Mouse (Mus musculus) T-cell, adult 2 months (primary cell): ENCODE data around the gene Cdc42se1.
"Not testable (repeated sequence)": the region's sequence is repeated elsewhere in the genome, so short reads cannot be mapped to it uniquely, and the experiment has no call there.

Experiments used
- DNase-seq: peaks from one replicate; pipeline ENCODE4 v3.0.0; 2022; ENCODE audit warnings: low spot score

The Cdc42se1 gene

GRCm38 (mm10) chr3:95228148-95228893 is at the start of gene Cdc42se1:
Gene Cdc42se1, plus strand, starts transcription at chr3:95228732.
- peak; percentile 86 for DNase-seq

- no peak for DNase-seq
These were observed 49.6 kb upstream of the Cdc42se1 start for GRCm38 (mm10) chr3:95178948-95179347.

GRCm38 (mm10) chr3:95179890-95180289 is 48.6 kb upstream of the Cdc42se1 start:
- DNase-seq, result no peak

- no peak for DNase-seq
These were observed 46.7 kb upstream of the Cdc42se1 start for GRCm38 (mm10) chr3:95181841-95182240.

GRCm38 (mm10) chr3:95184796-95185577 is 43.5 kb upstream of the Cdc42se1 start:
- peak; percentile 12 for DNase-seq

GRCm38 (mm10) chr3:95186100-95186499 is 42.4 kb upstream of the Cdc42se1 start:
- DNase-seq, result no peak

- no peak for DNase-seq
These were observed 41.6 kb upstream of the Cdc42se1 start for GRCm38 (mm10) chr3:95186888-95187287.

- no peak for DNase-seq
These were observed 33.8 kb upstream of the Cdc42se1 start for GRCm38 (mm10) chr3:95194721-95195135.

GRCm38 (mm10) chr3:95195772-95196171 is 32.8 kb upstream of the Cdc42se1 start:
- no peak for DNase-seq

- no peak for DNase-seq
These were observed 29.4 kb upstream of the Cdc42se1 start for GRCm38 (mm10) chr3:95199101-95199500.

- DNase-seq, result no peak
These were observed 28.4 kb upstream of the Cdc42se1 start for GRCm38 (mm10) chr3:95200132-95200531.

GRCm38 (mm10) chr3:95200562-95200961 is 28.0 kb upstream of the Cdc42se1 start:
- DNase-seq, result no peak

- DNase-seq, result no peak
These were observed 24.7 kb upstream of the Cdc42se1 start for GRCm38 (mm10) chr3:95203880-95204279.

- DNase-seq, result no peak
These were observed 20.2 kb upstream of the Cdc42se1 start for GRCm38 (mm10) chr3:95208286-95208685.

- no peak for DNase-seq
These were observed 17.9 kb upstream of the Cdc42se1 start for GRCm38 (mm10) chr3:95210585-95210984.

GRCm38 (mm10) chr3:95212889-95213608 is 15.5 kb upstream of the Cdc42se1 start:
- not testable (repeated sequence) for DNase-seq

GRCm38 (mm10) chr3:95213609-95213975 is 14.9 kb upstream of the Cdc42se1 start:
- DNase-seq, result no peak

- no peak for DNase-seq
These were observed 11.8 kb upstream of the Cdc42se1 start for GRCm38 (mm10) chr3:95216655-95217254.

- peak; percentile 88 for DNase-seq
These were observed 11.0 kb upstream of the Cdc42se1 start, which contains the start of gene Gabpb2 for GRCm38 (mm10) chr3:95217255-95218134. Gene Gabpb2, minus strand, starts transcription at chr3:95217916.

GRCm38 (mm10) chr3:95218466-95219137 is 9.9 kb upstream of the Cdc42se1 start:
- DNase-seq, result no peak

- DNase-seq, result no peak
These were observed 5.5 kb upstream of the Cdc42se1 start for GRCm38 (mm10) chr3:95223041-95223440.
